Mouse (Mus musculus): ENCODE results near the gene Shisa9. TPM values are rescaled to one million over a fixed set of nuclear protein-coding genes. Genes with fewer than 3 reads are reported as not detected.

Gene Shisa9
- polyA plus RNA-seq, 1 experiment: 0.23 TPM

DNA sequence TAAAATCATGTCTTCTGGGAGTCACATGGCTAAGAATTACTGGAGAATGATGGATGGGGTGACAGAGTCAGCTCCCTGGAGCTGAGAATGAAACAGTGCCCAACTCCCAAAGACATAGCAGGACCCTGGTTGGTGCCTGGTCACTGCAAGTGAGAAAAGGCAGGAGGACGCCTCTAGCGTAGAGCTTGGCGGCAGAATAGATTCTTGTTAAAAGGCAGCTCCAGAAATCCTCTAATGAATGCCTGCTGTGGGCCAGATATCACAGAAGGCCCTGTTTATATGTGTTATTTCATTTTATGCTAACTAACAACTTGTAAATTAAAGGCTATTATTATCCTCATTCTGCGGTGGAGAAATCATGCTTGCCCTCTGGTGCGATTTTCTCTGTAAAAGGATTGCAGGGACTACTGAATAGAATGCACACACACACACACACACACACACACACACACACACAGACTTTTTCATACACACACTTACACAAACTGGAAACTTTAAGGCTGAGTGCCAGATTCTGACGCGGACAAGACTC lies 110.9 kb downstream of the Shisa9 start:
- Histone ChIP-seq H3K4me3 (ENCODE audit: control insufficient read depth, low read depth, low read length) (no peak overlapping the region), H3K27ac (ENCODE audit: control insufficient read depth, insufficient read depth, low read depth, low read length) (no peak overlapping the region), H3K27me3 (ENCODE audit: control insufficient read depth, insufficient read depth, low read length) (no peaks in the 10 kb centered on the region), H3K4me1 (ENCODE audit: control insufficient read depth, insufficient read depth, low read length) (no peaks in the 10 kb centered on the region), H3K36me3 (ENCODE audit: control insufficient read depth, insufficient read depth, low read length) (no peaks in the 10 kb centered on the region)
- TF ChIP-seq POLR2A (IDR thresholded peaks at IDR 0.05; ENCODE audit: control insufficient read depth, low read depth, low read length) (no peak), CTCF (IDR thresholded peaks at IDR 0.05; ENCODE audit: control insufficient read depth, insufficient read depth, insufficient replicate concordance, low read depth, low read length) (no peak)

DNA sequence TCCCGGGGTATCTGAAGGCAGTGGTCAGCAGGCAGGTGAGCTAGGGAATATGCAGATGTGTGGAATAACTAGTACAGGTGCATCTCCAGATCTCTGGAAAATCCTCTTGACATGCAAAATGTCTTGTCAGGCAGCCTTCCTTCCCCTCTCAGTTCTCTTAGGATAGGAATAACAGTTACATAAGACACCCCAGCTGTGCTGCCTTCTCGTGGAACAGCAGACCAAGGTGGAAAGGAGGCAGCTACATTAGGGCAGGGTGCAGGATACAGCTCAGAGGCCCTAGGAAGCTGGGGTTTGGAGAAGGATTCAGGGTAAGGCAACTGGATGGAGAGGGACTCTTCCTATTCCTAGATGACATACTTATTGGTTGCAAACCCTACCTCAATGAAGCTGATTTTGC lies 111.5 kb downstream of the Shisa9 start:
- no peak for TF ChIP-seq CTCF (IDR thresholded peaks at IDR 0.05; ENCODE audit: control insufficient read depth, insufficient read depth, insufficient replicate concordance, low read depth, low read length)
- no peaks in the 10 kb centered on the region for H3K27me3 ChIP-seq (ENCODE audit: control insufficient read depth, insufficient read depth, low read length)
- H3K4me3 ChIP-seq (ENCODE audit: control insufficient read depth, low read depth, low read length): no peak overlapping the region
- no peaks in the 10 kb centered on the region for H3K36me3 ChIP-seq (ENCODE audit: control insufficient read depth, insufficient read depth, low read length)
- no peak overlapping the region for H3K27ac ChIP-seq (ENCODE audit: control insufficient read depth, insufficient read depth, low read depth, low read length)
- H3K4me1 ChIP-seq (ENCODE audit: control insufficient read depth, insufficient read depth, low read length): no peaks in the 10 kb centered on the region

DNA sequence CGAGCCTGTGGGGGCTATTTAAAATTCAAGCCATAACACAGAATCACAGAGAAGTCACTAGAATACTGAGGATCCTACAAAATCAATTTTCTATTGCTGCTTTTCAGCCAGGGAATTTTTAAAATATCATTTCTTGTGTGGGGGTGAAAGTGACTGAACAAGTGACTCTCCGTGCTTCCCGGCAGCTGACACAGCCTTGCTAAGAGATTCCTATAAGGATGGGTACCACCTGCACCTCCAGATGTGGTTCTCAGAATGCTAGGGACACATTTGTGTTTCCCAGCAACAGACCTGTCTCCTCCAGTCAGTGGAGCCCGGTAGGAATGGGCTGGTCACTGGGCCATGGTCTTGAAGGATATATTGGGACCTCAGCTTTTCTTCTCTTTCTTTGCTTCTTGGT lies 124.5 kb downstream of the Shisa9 start:
- no peaks in the 10 kb centered on the region for H3K36me3 ChIP-seq (ENCODE audit: control insufficient read depth, insufficient read depth, low read length)
- H3K27me3 ChIP-seq (ENCODE audit: control insufficient read depth, insufficient read depth, low read length): no peaks in the 10 kb centered on the region
- no peak overlapping the region for H3K4me3 ChIP-seq (ENCODE audit: control insufficient read depth, low read depth, low read length)
- no peak for TF ChIP-seq POLR2A (IDR thresholded peaks at IDR 0.05; ENCODE audit: control insufficient read depth, low read depth, low read length)
- TF ChIP-seq CTCF (IDR thresholded peaks at IDR 0.05; ENCODE audit: control insufficient read depth, insufficient read depth, insufficient replicate concordance, low read depth, low read length): no peak
- H3K4me1 ChIP-seq (ENCODE audit: control insufficient read depth, insufficient read depth, low read length): no peaks in the 10 kb centered on the region
- H3K27ac ChIP-seq (ENCODE audit: control insufficient read depth, insufficient read depth, low read depth, low read length): no peak overlapping the region

DNA sequence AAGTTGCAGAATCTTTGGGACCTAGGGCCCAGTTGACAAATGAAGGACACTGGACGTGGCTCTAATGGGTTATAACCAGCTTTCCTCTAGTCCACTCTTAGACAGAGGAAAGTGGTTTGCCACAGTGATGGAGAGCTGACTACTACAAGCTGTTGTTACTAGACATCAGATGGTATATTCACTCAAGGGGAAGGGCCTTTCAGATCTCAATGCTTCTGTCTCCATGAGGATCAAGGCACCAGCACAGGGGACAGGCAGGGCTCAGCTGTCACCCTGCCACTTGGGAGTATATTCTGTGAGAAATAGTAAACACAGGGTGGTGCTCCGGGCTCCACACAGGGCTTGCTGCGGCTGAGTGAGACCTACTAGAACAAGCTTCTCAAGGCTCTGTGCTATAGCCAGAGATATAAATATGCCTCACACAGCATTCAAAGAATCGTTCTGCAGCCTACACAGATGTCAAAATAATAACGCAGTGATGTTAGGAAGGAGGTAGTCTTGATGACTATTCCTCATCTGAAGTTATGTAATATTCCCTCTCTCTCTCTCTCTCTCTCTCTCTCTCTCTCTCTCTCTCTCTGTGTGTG lies 127.0 kb downstream of the Shisa9 start:
- Histone ChIP-seq H3K4me3 (ENCODE audit: control insufficient read depth, low read depth, low read length) (no peak overlapping the region), H3K27ac (ENCODE audit: control insufficient read depth, insufficient read depth, low read depth, low read length) (no peak overlapping the region), H3K27me3 (ENCODE audit: control insufficient read depth, insufficient read depth, low read length) (no peaks in the 10 kb centered on the region), H3K4me1 (ENCODE audit: control insufficient read depth, insufficient read depth, low read length) (no peaks in the 10 kb centered on the region), H3K36me3 (ENCODE audit: control insufficient read depth, insufficient read depth, low read length) (no peaks in the 10 kb centered on the region)
- no peak for TF ChIP-seq POLR2A (IDR thresholded peaks at IDR 0.05; ENCODE audit: control insufficient read depth, low read depth, low read length)
- TF ChIP-seq CTCF (IDR thresholded peaks at IDR 0.05; ENCODE audit: control insufficient read depth, insufficient read depth, insufficient replicate concordance, low read depth, low read length): no peak

DNA sequence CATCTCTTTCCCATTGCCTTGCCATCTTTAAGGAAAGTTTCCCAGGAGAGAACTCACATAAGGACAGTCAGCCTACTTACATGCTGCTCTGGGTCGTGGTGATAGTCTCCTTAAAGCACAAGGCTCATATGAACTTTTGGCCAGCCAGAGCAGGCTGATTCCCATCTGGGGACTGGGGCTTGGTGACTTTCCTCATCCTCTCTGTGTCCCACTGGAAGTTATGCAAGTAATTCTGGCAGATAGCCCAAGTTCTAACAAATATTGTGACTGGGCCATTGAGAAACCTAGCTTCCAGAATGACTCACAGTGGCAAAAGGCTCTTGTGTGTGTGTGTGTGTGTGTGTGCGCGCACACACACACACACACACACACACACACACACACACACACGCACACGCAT lies 130.5 kb downstream of the Shisa9 start:
- TF ChIP-seq POLR2A (IDR thresholded peaks at IDR 0.05; ENCODE audit: control insufficient read depth, low read depth, low read length) (no peak), CTCF (IDR thresholded peaks at IDR 0.05; ENCODE audit: control insufficient read depth, insufficient read depth, insufficient replicate concordance, low read depth, low read length) (no peak)
- Histone ChIP-seq H3K27me3 (ENCODE audit: control insufficient read depth, insufficient read depth, low read length) (no peaks in the 10 kb centered on the region), H3K4me1 (ENCODE audit: control insufficient read depth, insufficient read depth, low read length) (no peaks in the 10 kb centered on the region), H3K4me3 (ENCODE audit: control insufficient read depth, low read depth, low read length) (no peak overlapping the region), H3K27ac (ENCODE audit: control insufficient read depth, insufficient read depth, low read depth, low read length) (no peak overlapping the region), H3K36me3 (ENCODE audit: control insufficient read depth, insufficient read depth, low read length) (no peaks in the 10 kb centered on the region)

DNA sequence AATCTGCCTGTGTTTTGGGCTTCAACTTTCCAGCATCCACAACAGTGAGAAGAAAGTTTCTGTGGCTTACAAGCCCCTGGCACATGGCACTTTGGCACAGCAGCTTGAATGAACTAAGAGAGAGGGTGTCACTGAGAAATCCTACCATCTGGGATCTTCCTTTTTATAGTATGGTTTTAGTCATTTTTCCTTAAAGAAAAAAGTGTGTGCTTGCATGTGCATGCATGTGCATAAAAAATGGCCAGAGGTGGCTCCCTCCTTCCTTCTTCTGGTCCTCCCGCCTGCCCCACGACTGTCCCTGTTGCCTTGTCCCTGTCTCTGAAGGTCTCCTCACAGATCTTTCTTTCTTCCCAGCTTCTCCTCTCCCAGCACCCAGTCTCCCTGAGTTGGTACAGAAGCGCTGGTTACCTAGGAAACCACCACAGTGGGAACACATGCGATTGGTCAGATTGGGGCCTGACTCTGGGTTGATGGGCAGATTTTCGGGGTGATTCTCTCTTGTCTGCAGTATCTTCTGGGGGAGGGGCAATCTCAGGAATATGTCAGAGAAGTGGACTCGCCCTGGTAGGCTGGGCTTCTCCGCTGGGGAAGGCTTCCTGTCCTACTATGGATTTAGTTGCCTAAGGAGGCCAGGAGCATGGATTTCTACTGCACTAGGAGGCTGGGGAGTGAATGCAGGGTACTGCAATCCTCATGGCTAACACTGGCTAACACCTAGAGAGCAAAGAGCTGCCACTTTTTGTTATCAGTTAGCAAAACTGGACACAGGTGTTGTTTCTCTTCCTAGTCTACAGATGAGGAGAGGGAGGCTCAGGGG lies 131.3 kb downstream of the Shisa9 start:
- no peaks in the 10 kb centered on the region for H3K36me3 ChIP-seq (ENCODE audit: control insufficient read depth, insufficient read depth, low read length)
- H3K4me3 ChIP-seq (ENCODE audit: control insufficient read depth, low read depth, low read length): no peak overlapping the region
- TF ChIP-seq CTCF (IDR thresholded peaks at IDR 0.05; ENCODE audit: control insufficient read depth, insufficient read depth, insufficient replicate concordance, low read depth, low read length) (no peak), POLR2A (IDR thresholded peaks at IDR 0.05; ENCODE audit: control insufficient read depth, low read depth, low read length) (no peak)
- no peaks in the 10 kb centered on the region for H3K27me3 ChIP-seq (ENCODE audit: control insufficient read depth, insufficient read depth, low read length)
- H3K4me1 ChIP-seq (ENCODE audit: control insufficient read depth, insufficient read depth, low read length): no peaks in the 10 kb centered on the region
- no peak overlapping the region for H3K27ac ChIP-seq (ENCODE audit: control insufficient read depth, insufficient read depth, low read depth, low read length)

DNA sequence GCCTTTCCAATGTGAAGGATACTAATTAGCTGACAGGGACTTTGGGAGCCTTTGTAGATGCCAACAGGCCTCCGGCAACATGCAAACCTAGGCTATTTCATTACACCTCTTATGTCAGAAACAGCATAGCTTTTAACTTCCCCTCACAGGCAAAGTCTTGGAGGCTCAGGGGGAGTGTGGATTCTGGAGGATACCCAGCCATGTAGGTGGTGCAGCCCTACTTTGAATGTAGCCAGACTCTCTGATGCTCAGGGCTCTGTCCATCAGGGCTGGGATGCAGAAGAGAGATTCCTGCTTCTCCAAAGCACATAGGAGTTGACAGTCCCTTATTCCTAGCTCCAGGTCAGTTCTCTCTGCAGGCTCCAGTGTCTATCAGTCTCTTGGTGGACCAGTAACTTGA lies 133.0 kb downstream of the Shisa9 start:
- H3K4me3 ChIP-seq (ENCODE audit: control insufficient read depth, low read depth, low read length): no peak overlapping the region
- H3K27me3 ChIP-seq (ENCODE audit: control insufficient read depth, insufficient read depth, low read length): no peaks in the 10 kb centered on the region
- H3K36me3 ChIP-seq (ENCODE audit: control insufficient read depth, insufficient read depth, low read length): no peaks in the 10 kb centered on the region
- no peak overlapping the region for H3K27ac ChIP-seq (ENCODE audit: control insufficient read depth, insufficient read depth, low read depth, low read length)
- no peak for TF ChIP-seq POLR2A (IDR thresholded peaks at IDR 0.05; ENCODE audit: control insufficient read depth, low read depth, low read length)
- no peak for TF ChIP-seq CTCF (IDR thresholded peaks at IDR 0.05; ENCODE audit: control insufficient read depth, insufficient read depth, insufficient replicate concordance, low read depth, low read length)
- H3K4me1 ChIP-seq (ENCODE audit: control insufficient read depth, insufficient read depth, low read length): no peaks in the 10 kb centered on the region

Data from testis, adult 2 months (tissue).